Mouse (Mus musculus) ES-E14 (cell line): ENCODE measurements around the gene Trim62. TPM values are rescaled to one million over a fixed set of nuclear protein-coding genes. Genes with fewer than 3 reads are reported as not detected.

ENCODE experiments used
- DNase-seq: peaks from one replicate; pipeline ENCODE4 v3.0.0-alpha.2; 2013; ENCODE audit warnings: low read depth, low spot score
- H3K27ac ChIP-seq: 2 replicates; pipeline ENCODE4 v1.5.1; 2012; ENCODE audit warnings: low read depth, mild to moderate bottlenecking, low read length, moderate library complexity, mixed read lengths; ENCODE audit not compliant: poor library complexity, insufficient read depth, severe bottlenecking
- H3K36me3 ChIP-seq: 2 replicates; pipeline ENCODE4 v1.6.1; 2012; ENCODE audit warnings: mild to moderate bottlenecking, low read length, moderate library complexity, mixed read lengths; ENCODE audit not compliant: control insufficient read depth, poor library complexity, insufficient read depth, severe bottlenecking
- H3K4me1 ChIP-seq, 2 experiments: fragments of 150-350 bp in 1 of 2; sonication (generic) in 1 of 2; 2 replicates each; pipeline ENCODE4 v1.6.1; 2012; ENCODE audit warnings: low read length in 2 of 2, mild to moderate bottlenecking in 1 of 2, mixed read lengths in 1 of 2; ENCODE audit not compliant: control insufficient read depth in 2 of 2, insufficient read depth in 2 of 2, poor library complexity in 1 of 2
- H3K4me3 ChIP-seq, 2 experiments: fragments of 150-350 bp in 1 of 2; sonication (generic) in 1 of 2; 2 replicates each; pipeline ENCODE4 v1.5.1; 2012; ENCODE audit warnings: low read length in 2 of 2, low read depth in 1 of 2, mild to moderate bottlenecking in 1 of 2, mixed read lengths in 1 of 2; ENCODE audit not compliant: insufficient read depth in 1 of 2, poor library complexity in 1 of 2, severe bottlenecking in 1 of 2
- H3K9ac ChIP-seq: 2 replicates; pipeline ENCODE4 v1.6.1; 2012; ENCODE audit warnings: low read depth, mild to moderate bottlenecking, low read length, mixed read lengths; ENCODE audit not compliant: poor library complexity, insufficient read depth, severe bottlenecking
- H3K9me3 ChIP-seq: fragments of 150-350 bp; sonication (generic); 2 replicates; pipeline ENCODE4 v1.6.1; 2012; ENCODE audit warnings: low read depth, mild to moderate bottlenecking, low read length; ENCODE audit not compliant: control insufficient read depth, insufficient read depth
- CHD2 ChIP-seq: IDR thresholded peaks from 2 replicates; pipeline ENCODE4 v1.6.1; 2014; ENCODE audit warnings: mild to moderate bottlenecking, low read depth, low read length, inconsistent platforms
- HCFC1 ChIP-seq: IDR thresholded peaks from 2 replicates; pipeline ENCODE4 v1.6.1; 2012; ENCODE audit warnings: low read length, inconsistent platforms, borderline replicate concordance; ENCODE audit not compliant: insufficient read depth
- MAFK ChIP-seq: IDR thresholded peaks from 2 replicates; pipeline ENCODE4 v1.6.1; 2014; ENCODE audit warnings: mild to moderate bottlenecking, low read depth, low read length, inconsistent platforms; ENCODE audit not compliant: insufficient read depth
- ZC3H11A ChIP-seq: IDR thresholded peaks from 2 replicates; pipeline ENCODE4 v1.6.1; 2012; ENCODE audit warnings: low read depth, mild to moderate bottlenecking, inconsistent platforms, low read length, borderline replicate concordance
- ZNF384 ChIP-seq: IDR thresholded peaks from 2 replicates; pipeline ENCODE4 v1.6.1; 2012; ENCODE audit warnings: low read depth, low read length, inconsistent platforms
- in situ Hi-C, 2 experiments: fragments of 600-800 bp; cut with MboI; formaldehyde crosslinking; loops; one replicate each; pipeline ENCODE4 v1.15.1; 2025; ENCODE audit warnings: low sequenced_read_pairs in 2 of 2, inconsistent platforms in 1 of 2; ENCODE audit not compliant: unreplicated experiment in 2 of 2
- total RNA-seq: library from RNA; depleted of rRNA; stranded (reverse); fragments of 300-350 nt; gene quantifications from 2 replicates; pipeline ENCODE4 v1.2.3, GENCODE M21; 2012

The Trim62 gene
- total RNA-seq, 1 experiment, result 0.54 TPM

GRCm38 (mm10) chr4:128895841-128896240 is 12.5 kb downstream of the Trim62 start:
- Histone ChIP-seq H3K4me1 (no peaks in the 10 kb centered on the region), H3K9ac (no peak overlapping the region), H3K9me3 (no peaks in the 10 kb centered on the region), H3K4me3 (no peak overlapping the region), H3K27ac (no peak overlapping the region), H3K36me3 (no peaks in the 10 kb centered on the region)
- in situ Hi-C loops, result no loop called here
- TF ChIP-seq CHD2 (no peak), ZC3H11A (no peak), HCFC1 (no peak), ZNF384 (no peak), MAFK (no peak)
- DNase-seq, result no peak

GRCm38 (mm10) chr4:128896667-128897066 is 13.3 kb downstream of the Trim62 start:
- Histone ChIP-seq H3K27ac (no peak overlapping the region), H3K36me3 (no peaks in the 10 kb centered on the region), H3K4me1 (no peaks in the 10 kb centered on the region), H3K9ac (no peak overlapping the region), H3K9me3 (no peaks in the 10 kb centered on the region), H3K4me3 (no peak overlapping the region)
- DNase-seq, result no peak
- TF ChIP-seq CHD2, result no peak
- no peak for TF ChIP-seq HCFC1
- no peak for TF ChIP-seq ZC3H11A
- TF ChIP-seq ZNF384, result no peak
- TF ChIP-seq MAFK, result no peak
- in situ Hi-C loops, result no loop called here

GRCm38 (mm10) chr4:128897911-128898421 is 14.6 kb downstream of the Trim62 start:
- H3K4me1 ChIP-seq, result no peaks in the 10 kb centered on the region
- TF ChIP-seq ZC3H11A (no peak), MAFK (no peak), HCFC1 (no peak), ZNF384 (no peak), CHD2 (no peak)
- H3K4me3 ChIP-seq, result no peak overlapping the region
- H3K27ac ChIP-seq, result no peak overlapping the region
- no peaks in the 10 kb centered on the region for H3K9me3 ChIP-seq
- in situ Hi-C loops, result no loop called here
- DNase-seq, result no peak
- no peak overlapping the region for H3K9ac ChIP-seq
- no peaks in the 10 kb centered on the region for H3K36me3 ChIP-seq

- Histone ChIP-seq H3K9me3 (no peaks in the 10 kb centered on the region), H3K9ac (no peak overlapping the region), H3K36me3 (no peaks in the 10 kb centered on the region), H3K27ac (no peak overlapping the region), H3K4me3 (no peak overlapping the region), H3K4me1 (no peaks in the 10 kb centered on the region)
- no peak for DNase-seq
- TF ChIP-seq ZC3H11A (no peak), ZNF384 (no peak), CHD2 (no peak), MAFK (no peak), HCFC1 (no peak)
- in situ Hi-C loops, result no loop called here
Measured at GRCm38 (mm10) chr4:128899332-128899731, 16.0 kb downstream of the Trim62 start.

GRCm38 (mm10) chr4:128900484-128900883 is 17.1 kb downstream of the Trim62 start:
- no peak overlapping the region for H3K9ac ChIP-seq
- H3K4me3 ChIP-seq, result no peak overlapping the region
- no peak overlapping the region for H3K27ac ChIP-seq
- no peaks in the 10 kb centered on the region for H3K36me3 ChIP-seq
- TF ChIP-seq MAFK (no peak), HCFC1 (no peak), ZC3H11A (no peak), CHD2 (no peak), ZNF384 (no peak)
- H3K9me3 ChIP-seq, result no peaks in the 10 kb centered on the region
- in situ Hi-C loops, result no loop called here
- DNase-seq, result no peak
- no peaks in the 10 kb centered on the region for H3K4me1 ChIP-seq
